Mouse (Mus musculus) frontal cortex, postnatal 25 days (tissue): ENCODE results near the gene Thrb.

Source experiments
- DNase-seq, 2 experiments: peaks; one replicate each; pipeline ENCODE4 v3.0.0; 2022; ENCODE audit warnings: low spot score in 2 of 2

The Thrb gene

DNA sequence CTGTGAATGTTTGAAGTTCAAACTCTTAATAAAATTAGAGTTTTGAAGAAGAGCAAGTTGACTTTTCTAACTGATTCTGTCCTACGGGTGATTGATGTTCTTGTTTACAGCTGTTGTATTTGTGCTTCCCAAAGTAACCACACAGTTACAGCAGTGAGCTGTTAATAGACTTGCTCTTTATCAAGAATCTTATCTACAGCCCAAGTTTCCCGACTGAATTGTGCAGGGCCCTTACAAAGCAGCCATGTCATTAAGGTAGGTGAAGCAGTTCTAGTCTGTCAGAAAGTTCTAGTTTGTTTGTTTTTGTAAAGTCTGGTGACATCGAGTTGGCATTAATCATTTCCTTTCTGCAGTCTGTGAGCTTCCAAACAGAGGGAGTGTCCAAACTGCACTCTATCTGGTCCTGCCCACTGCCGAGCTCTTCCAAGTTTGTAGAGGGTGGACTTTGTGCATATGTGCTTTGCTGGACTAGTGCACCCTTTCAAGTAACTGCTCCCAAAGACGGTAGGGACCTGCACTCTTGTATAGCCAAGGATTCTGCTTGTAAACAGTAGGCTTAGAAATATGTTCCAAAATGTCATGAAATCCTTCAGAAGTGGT, 124.2 kb downstream of the Thrb start:
- DNase-seq, result no peak

DNA sequence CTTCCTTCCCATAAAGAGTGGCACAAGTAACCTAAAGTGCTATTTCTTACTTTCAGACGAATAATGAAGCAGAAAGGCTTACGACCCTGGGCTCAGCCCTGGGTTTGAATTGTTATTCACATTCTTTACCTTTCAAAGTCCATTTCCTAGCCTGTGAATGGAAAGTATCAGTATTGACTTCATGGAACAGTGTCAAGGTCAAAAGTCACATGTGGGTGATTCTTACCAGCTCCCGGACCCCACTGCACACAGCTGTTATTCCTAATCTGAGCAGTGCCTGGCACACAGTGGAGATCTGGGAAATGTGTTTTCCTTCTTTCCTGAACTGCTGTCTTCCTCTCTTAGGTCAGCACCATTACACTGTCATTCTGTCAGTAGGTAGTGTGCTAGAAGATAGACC, 125.3 kb downstream of the Thrb start:
- no peak for DNase-seq

DNA sequence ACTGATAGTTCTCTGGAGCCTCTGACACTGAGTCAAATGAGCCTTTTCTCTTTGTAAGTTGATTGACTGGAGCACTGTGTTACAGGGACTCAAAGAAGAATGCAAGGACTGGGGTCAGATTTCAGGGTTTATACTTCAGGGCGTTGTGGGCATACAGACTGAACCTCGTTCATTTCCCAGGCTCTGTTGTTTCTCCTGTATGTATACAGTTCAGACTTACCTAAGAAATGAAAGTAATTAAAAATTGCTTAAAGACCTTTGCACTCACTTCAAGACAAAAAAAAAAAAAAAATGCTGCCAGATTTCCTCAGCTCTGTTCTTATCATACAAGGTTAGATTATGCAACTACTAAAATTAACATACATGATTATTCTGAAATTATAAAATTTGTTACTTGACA, 126.2 kb downstream of the Thrb start:
- no peak for DNase-seq

DNA sequence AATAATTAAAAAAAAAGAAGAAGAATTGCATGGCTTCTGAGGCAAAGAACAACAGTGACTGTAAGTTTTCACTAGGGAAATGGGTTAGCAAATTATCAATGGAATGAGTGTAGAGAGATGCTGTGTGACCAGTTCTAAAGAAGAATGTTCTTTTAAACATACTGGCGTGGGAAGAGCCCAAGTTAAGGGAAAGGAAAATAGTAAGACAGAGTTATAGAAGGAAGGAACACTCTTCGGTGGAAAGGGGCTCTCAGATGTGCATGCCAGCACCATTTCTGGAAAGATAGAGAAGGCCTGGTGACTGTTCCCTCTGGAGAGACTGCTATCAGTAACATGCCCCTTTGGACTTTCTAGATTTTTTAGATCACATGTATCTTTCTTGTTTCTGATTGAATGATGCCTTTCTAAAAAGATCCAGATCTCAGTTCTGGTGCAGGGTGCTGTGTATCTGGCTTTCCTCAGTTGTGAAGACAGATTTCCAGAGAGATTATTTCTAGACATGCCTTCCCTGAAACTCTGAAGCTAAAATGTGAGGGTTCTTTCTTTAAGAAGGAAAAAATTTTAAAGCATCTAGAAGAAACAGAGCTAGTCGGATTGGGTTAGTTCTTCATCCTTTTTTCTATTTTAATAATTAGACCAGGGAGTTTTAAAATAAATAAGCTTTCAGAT, 144.0 kb downstream of the Thrb start:
- no peak for DNase-seq

DNA sequence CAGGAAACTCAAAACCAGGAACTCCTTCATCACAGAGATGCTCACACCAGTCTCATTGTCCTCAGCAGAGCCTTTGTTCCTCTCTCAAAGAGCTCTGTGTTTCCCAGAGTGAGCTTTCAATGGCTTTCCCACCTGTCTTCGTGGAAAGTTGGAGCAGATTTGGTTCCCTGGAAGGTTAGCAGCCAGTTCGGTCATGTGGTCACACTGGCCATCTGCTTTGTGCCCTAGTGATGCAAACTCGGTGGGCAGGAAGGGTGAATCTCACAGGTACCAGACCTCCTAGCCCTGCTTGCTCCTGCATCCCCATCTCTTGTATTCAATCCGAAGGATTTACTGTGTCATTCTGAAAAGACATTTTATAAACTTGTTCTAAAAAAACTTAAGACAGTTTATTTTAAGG, 151.0 kb downstream of the Thrb start:
- no peak for DNase-seq

DNA sequence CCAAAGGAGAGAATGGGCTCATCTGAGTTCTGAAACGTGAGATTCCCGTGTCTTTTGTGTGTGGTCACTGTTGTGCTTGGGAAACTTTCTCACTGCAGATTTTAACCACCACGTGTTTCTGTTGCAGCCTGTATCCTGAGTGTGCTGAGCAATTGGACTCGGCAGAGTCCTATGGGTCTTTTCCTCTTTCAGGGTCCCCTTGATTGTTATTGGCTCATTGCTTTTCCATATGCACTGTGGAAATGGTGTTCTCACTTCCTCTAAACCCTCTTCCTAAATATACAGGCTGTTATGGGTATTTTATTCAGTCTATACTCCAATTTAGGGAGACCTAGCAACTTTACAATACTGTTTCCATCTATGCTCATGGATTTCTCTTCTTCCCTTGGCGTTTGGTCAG, 152.4 kb downstream of the Thrb start:
- no peak for DNase-seq

DNA sequence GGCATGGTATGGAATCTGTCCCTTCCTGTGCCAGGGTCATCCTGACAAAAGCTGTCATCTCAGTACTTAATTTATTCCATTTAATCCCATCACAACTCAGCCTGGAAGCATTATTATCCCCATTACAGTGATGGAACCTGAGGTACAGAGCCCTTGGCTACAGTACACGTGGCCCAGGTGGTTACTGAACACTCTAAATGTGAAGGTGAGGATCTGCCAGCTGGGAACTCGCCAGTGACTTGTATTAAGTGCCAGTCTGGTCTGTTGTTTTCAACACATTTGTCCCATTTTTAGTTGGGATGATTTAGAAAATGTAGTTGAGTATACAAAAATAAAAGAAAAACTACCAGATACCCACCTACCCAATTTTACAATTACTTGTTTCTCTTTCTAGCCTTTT, 155.0 kb downstream of the Thrb start:
- DNase-seq, result no peak

DNA sequence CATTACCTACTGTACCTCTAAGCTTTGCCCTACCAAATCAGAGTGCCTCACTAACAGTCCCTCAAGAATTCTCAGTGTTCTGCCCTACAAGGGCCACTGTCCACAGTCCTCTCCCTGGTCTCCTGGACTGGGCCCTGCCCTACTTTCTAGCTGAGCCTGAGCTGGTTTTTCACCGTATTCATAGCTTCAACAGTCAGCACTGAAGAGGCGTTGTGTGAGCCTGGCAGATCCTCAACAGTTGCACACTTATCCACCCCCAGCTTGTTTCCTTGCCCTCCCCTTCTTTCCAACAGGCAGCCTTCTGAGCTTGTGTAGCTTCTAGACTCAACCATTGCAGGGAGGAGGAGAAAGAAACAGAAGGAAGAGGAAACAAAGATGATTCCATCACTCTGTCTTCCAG, 158.0 kb downstream of the Thrb start:
- DNase-seq, result peak; percentile 24 to 46

DNA sequence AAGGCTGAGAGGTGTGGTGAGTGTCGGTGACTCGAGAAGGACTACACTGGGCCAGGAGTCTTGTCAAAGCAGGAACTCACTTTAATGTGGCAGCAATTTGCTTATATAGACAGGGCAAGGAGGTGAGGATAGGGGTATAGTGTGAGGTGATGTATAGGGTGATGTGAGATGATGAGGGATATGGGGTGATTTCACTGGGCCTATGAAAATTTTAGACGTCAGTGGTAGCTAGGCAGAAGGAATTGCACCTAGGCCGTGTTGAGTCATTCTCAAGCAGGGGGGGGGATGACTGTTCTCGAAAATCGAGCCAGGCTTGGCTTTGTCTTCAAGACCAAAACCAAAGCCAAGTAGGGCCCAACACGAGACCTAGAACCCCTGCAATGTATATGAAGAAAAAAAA, 162.7 kb downstream of the Thrb start:
- no peak for DNase-seq

DNA sequence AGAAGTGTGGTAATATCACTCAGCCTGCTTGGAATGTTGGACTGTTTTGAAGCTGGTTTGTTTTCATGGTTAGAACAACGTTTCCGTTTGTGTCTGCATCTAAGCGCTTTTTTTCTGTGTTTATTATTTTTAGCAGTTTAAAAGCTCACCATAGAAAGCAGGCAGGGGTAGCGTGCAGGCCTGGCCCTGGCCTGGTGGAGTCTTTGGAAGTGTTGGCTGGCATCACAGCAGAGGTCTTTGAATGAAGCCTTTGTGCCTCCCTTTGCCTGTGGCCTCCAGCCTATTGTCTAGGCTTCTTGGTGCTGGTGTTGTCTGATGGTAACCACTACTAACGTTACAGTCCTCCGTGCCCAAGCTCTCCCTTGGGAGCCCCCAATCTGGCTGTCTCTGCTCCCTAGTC, 167.3 kb downstream of the Thrb start:
- no peak for DNase-seq

DNA sequence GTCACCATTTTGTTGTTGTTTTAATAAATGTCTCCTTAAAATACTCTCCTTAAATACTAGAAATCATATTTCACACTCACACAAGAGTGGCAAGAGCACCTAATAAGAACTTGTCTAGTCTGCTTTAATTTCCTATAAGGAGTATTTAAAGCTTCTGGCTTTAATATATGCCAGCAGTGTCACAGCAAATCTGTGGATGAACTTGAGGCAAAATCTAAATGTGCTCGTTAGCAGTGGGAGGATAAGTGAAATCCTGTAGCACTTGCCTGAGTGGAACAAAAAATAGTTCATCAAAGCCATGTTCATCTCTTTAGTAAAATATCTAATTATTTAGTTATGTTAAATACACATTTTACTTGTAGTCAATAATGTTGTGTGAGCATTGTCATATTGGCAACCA, 175.7 kb downstream of the Thrb start:
- DNase-seq, result no peak

DNA sequence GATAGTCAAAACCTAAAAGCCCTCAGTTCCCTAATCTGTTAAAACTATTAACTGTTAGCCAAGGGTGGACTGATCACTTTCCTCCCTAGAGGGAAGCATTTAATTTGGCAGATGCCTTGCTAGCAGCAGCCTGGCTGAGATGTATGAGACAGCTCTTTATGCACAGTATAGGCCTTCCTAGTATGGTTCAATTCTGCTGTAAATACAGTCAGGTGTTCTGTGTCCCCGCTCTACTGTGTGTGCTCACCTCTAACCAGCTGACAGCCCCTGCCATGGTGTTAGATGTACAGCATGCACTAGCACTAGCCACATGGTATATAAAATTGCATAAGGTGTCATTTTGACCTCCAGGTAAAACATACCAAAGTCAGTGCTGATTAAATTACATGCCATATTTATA, 176.7 kb downstream of the Thrb start:
- no peak for DNase-seq

DNA sequence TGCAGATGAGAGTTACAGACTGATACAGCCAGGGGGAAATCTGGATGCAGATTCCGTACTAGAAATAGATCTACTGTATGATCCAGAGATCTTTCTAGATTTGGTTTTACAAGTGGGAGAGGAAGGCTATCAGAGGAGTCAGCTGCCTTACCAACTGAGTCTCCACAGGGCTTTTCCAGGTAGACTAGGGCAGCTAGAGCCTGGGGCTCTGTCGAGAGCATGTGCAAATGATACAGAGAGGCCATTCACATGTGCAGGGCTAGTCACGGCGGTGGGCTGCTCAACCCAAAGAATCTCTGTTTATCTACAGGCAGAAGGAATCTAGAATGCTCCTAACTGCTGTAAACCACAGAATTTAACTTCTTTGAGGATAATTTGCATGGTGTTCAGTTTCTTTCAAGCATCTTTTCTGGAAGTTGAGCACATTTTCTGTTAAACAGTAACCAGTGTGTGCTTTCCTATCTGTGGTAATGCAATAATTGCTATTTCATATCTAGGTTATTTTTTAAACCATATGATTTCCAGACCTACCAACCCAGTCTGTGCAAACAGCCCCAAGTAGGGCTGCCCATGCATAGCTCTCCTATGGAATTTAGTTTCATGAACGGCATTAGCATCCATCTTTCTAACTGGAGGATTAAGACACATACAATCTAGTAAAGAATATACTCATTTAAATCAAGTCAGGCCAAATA, 185.1 kb downstream of the Thrb start:
- DNase-seq, result no peak

DNA sequence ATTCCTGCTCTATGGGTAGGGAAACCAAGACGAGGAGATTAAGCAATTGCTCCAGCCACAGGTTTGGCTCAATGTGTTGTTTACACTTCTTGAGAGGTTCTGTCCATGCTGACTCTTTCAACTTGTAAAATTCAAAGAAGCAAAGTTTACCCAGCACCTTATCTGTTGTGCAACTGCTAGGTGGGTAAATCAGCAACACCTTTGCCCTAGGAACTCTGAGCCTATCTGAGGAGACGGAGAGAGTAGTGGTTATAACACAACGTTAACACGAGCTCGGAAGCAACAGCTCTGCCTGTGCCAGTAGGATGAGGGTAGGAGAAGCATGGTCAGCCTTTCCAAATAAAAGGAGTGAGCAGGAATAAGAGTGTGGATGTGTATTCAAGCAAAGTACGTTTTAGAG, 185.8 kb downstream of the Thrb start:
- DNase-seq, result no peak

DNA sequence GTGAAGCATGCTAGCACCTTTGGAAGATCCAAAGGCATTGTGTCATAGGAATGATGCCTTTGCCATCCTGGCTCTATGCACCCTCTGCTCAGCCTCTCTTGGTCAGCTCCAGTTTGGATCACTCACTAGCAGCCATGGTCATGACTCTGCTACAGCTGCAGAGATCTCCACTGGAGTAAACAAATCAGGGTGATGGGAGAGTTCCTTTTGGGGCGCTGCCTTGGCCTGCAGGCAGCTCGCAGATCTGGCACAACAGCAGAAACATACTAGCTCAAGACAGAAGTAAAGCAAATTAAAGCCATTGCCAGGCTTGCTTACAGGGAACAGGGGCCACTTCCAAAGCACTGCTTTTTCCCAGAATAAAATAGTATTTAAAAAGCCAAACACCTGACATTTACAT, 186.6 kb downstream of the Thrb start:
- DNase-seq, result no peak

DNA sequence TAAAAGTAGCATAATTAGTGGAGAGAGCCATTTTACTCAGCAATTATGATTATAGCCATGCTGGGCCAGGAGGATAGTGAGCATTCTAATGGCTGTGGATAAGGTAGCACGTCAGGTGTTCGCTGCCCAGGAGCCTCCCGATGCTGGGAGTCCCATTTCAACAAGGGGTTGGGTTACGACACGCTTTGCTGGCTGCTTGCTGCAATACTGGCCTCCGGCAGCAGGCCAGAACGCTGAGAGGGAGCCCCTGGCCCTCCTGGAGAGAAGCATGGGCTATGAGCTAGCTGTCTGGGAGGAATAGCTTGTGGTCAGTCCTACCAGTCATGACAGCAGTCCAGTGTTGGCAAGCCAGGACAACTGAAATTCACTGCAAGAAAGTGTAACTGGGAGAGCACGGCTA, 187.2 kb downstream of the Thrb start:
- no peak for DNase-seq

DNA sequence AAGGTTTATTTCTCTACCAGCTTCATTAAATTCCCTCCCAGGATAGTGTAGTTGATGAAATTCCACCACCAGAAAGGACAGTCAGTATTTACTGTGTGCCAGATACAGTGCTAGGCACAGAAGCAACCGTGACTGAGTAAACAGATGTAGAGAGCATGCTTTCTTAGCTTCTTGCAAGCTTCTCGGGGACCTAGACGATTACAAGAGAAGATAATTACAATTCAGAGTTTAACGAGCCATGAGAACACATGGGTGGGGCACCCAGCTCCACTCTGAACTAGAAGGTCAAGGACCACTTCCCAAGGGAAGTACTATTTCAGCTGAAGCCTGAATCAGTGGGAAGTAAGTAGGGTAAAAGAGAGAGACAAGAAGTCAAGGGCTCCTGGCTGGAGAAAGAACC, 190.3 kb downstream of the Thrb start:
- no peak for DNase-seq

DNA sequence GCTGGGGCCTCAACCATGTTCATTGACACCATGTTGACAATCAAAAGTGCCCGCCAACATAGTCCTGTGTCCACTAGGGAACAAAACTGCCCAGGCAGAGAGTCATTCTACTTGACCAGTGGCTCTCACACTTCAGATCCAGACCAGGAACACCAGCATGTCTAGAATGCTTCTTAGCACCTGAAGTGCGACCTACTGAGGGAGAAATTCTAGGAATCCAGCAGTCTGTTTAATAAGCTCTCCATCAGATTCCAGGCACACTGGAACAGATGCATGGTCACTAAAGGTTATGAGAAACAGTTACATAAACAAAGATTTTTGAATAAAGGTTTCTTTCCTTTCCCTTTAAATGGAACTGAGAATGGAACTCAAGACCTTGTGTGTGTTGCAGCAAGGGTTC, 192.2 kb downstream of the Thrb start:
- no peak for DNase-seq

DNA sequence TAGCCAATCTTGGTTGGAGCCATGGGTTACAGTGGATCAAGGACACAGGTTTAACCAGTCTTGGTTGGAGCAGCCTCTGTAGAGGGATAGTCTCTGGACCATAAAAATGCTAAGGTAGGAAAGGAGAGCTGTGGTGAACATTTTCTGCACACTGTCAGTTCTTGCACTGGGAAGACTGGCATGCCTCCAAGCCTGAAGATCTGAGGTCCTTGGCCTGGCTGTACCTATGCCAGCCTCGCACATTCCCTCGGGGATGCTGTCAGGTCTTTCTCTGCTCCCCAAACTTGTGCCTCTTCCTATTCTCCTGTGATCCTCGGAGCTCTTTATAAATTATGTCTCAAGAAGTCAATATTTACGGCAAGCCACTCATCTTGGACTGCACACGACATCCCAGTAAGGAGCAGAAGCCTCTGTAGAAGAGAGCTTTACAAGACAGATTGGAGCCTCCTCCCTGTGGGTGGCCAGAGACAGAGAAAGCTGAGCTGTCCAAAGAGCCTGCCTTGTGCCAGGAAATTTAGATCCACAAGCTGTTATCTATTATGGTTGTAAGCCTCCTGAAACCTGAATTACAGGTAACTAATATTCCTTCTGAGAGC, 199.8 kb downstream of the Thrb start:
- no peak for DNase-seq

DNA sequence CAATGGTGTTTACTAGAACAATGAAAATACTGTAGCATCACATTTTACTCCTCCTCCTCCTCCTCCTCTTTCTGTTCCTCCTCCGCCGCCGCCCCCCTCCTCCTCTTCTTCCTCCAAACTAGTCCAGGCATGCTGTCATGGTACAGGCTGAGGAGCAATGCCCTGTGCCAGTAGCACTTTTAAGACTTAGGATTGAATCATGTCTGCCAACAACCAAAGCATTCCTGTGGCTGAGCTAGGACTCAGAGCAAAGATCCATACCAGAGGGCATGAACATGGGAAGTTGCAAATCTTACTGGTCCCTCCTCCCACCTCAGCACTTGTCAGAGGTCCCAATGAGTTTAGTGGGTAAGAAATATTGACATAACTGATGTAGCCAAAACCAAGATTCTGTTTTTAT, 202.6 kb downstream of the Thrb start:
- no peak for DNase-seq

DNA sequence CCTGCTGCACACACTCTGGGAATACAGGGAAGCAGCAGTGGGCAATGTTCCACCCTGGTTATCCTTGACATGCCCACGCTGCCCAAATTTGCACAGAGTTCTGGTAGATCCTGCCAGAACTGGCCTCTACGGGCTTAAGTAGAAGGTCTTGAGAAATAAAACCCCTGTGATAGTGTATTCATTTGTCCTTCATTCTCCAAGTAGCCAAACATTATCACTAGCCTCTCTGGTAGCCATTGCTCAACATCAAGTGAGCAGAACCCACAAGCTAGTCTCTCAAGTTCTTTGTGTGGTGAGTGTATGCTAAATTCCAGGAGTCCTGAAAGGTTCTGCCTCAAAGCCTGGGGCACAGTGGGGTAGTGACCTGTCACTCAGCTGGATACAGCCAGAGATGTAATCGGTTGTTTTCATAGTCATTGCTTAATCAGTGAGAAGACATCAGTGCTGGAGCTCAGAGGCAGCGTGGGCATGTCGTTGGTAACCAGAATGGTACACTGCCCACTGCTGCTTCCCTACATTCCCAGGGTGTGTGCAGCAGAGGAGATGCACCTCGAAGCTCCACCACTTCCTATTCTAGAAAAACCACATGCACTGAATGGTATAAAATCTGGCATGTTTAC, 203.8 kb downstream of the Thrb start:
- DNase-seq, result no peak

DNA sequence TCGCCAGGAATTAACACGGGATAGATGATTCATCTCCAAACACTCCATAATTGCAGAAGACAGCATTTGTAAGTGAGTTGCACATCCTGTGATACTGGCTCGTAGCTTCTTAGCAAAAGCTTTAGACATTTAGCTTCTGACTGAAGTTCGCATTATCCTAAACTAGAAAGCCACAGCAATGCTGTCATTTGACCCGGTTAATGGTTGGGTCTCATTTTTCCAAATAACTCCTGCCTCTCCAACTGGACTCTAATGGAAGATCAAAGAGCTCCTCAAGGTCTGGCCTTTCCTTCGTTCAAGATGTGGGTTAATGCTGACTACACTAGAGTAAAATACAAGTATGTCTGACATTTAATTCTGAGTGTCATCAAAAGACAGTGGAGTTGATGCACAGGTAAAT, 208.3 kb downstream of the Thrb start:
- DNase-seq, result no peak

DNA sequence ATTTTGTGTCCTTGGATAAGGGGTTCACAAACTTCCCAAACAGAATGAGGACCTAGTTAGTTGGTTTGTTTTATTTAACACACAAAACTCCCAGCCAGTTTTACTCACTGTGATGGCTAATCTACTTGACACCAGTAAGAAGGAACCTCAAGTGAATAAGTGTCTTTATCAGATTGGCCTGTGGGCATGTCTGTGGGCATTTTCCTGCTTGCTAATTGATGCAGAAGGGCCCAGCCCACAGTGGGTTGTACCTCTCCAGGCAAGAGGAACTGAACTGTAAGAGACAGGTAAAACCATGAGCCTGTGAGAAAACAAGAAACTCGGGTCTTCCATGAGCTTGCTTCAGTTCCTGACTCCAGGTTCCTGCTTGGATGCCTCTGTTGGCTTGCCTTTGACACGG, 215.9 kb downstream of the Thrb start:
- DNase-seq, result no peak
